Mouse (Mus musculus) frontal cortex, postnatal 14 days (tissue): Measurements from ENCODE around the gene Prdm1.

Experiments
- DNase-seq, 2 experiments: peaks; one replicate each; pipeline ENCODE4 v3.0.0; 2022; ENCODE audit warnings: low spot score in 2 of 2

Prdm1 gene

DNA sequence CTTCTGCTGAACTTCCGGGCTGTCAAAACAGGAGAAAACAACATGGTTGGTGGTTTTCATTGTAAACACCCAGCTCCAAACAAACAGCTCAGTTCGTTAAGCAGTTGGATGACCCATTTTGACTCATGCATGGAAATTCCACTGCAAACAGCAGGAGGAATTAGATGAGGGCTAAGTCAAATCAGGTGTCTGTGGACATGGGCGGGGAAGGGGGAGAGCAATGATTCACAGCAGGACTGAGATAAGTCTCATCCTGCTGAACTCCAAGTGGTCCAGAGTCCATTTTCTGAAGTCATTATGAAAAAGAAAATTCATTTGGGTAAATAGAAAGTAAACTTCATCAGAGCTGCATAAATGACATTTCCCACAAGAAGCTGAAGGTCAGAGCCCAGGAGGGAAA lies 108.1 kb downstream of the Prdm1 start:
- DNase-seq, result no peak

DNA sequence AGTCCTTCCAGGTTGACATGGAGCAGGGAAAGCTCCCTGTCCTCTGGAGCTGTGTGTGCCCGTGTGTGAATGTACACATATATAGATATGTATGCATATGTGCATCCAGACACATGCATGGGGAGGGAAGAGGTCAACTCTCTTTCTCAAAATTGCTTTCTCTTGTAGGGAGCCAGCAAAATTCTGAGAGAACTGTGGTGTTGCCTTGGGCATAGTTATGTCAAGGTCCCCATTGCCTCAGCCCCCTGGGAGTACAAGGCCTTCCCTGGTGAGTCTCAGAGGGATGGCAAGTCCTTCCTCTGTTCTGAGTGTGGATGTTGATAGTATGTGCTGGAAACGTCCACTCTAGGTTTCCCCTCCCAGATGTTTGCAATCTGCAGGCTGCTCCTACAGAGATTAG lies 109.4 kb downstream of the Prdm1 start:
- DNase-seq, result no peak

- no peak for DNase-seq
Observed at GRCm38 (mm10) chr10:44415576-44415975, 112.7 kb downstream of the Prdm1 start.

DNA sequence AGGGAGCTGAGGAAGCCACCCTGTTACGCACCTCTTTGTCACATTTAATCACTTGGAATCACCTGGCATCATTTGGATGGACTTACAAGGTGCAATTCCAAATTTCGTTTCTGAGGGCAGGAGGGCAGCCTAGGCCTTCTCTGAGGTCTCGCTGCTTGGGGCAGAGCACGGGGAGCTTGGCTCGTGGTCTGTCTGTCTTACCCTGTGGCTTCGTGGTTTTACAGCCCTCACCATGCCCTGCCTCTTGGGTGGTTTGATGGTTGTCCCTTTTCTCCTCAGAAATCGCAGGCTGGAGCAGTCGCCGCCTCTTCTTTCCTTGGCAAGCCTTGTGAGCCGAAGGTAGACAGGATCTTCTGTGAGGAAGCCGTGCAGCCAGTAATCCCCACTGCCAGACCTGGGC lies 118.3 kb downstream of the Prdm1 start:
- no peak for DNase-seq

DNA sequence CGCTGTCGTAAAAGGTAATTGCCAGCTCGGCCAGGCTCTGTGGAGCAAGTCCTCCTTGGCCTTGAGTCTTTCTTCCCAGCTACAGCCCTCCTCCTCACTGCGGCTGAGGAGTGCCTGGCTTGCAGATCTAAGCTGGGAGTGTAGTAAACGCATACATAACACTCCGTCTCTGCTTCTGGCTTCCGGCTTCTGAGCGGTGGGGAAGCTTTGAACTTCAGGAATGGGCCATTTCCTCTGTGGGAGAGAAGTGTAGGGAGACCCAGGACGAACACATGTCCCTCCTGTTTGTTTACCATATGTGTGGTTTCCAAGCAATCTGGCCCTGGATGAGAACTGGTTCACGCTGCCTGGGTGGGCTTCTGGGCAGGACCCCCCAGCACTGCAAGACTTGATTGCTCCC lies 119.2 kb downstream of the Prdm1 start:
- DNase-seq, result no peak

- DNase-seq, result no peak
Observed at GRCm38 (mm10) chr10:44403415-44403814, 124.9 kb downstream of the Prdm1 start.

DNA sequence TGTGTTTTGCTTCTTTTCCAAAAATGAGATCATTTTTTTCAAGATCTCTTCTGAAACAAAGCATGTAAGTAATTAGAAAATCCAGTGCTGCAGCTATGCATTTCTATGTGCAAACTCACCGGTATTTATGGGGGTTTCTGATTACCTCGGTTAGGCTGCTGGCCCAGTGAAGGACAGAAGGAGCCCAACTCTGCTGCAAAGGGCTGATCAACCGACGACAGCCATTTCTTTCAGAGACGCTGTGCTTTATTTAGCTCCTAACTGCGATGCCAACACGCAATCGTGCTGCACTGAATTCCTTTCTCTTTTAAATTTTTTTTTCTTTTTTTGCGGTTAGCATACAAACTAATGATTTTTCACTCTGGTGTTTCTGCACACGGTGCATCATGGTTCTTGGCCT lies 126.7 kb downstream of the Prdm1 start:
- DNase-seq, result no peak

DNA sequence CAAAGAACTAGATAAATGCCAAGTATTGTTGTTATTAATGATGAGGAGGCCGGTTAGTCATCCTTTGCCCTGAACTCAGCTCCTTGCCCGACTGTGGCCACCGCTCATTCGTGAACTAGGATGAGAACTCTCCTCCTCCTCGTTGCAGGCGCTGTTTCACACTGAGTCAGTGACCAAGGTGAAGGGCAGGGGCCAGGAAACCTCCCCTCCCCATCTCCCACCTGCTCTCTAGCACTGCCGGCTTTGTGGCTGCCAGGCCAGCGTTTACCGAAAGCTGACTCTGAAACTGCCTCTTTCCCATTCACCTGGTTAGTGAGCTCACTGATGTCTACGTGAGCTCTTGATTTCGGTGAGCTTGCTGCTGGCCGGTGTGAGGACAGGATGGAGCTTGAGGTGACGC lies 127.7 kb downstream of the Prdm1 start:
- DNase-seq, result no peak

DNA sequence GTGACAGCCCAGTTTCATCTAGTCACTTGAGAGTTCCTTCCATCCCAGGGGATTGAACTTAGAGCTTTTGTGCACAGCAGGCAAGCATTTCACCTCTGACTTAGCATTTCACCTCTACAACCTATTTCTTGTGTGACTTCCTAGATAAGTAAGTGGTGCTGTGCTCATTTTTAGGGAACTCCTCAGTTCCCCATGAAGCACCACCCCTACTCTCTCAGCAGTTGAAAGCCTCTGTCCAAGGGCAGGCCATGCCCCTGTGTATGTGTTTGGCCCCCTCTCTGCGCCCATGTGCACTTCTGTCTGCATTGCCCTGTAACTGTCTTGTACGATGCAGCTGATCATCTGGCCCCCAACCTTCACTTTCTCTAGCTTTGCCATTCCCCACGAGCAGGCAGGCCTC lies 128.2 kb downstream of the Prdm1 start:
- DNase-seq, result no peak

DNA sequence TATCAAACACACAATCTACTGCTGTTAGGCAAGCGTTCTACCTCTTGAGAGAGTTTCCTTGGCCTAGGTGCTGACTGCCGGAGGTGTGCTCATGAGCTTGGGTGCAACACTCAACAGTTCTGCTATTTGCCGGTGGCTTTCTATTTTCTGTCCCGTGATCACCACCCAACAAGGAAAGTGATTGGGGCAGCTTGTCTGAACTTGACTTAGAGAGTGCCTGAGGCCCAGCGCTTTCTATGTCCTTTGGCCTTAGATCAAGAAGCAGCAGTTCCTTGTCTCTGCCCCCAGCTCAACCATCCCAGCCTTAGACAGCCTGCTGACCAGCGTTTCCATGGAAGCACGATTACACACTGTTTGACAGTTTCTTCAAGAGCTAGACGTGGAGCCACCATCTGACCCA lies 135.4 kb downstream of the Prdm1 start:
- no peak for DNase-seq

DNA sequence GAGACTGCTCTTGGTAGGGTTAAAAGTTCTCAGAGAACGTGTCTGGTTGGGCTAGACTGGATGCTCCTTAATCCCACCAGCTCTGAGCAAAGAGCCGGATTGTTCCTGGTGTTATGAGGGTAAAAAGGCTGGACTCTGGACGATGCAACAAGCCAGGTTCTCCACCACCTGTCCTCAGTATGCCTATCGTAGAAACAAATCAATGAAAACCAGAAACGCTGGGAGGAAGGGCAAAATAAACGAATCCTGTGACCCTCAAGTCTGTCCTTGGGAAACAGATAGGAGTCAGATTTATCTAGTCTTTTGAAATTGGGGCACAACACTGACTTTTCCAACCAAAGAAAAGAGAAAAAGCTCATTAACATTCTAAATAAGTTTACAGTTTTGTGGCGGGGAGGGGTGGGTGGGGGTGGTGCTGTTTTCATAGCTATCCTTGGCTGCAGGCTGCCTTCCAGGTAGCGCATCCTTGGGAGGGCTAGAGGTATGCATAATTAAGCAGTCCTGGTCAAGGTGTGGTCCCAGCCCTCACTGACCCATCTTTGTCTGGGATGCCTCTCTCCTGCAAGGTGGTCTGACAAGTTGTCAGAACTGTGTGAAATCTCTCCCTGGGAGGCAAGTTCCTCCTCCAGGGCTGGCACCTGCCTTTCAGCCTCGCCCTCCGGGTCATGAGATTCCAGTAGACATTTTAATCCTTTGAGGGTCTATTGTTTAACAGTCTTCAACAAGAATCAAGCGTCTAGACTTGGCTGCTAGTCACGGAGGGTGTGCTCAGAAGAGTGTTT lies 136.6 kb downstream of the Prdm1 start:
- no peak for DNase-seq

DNA sequence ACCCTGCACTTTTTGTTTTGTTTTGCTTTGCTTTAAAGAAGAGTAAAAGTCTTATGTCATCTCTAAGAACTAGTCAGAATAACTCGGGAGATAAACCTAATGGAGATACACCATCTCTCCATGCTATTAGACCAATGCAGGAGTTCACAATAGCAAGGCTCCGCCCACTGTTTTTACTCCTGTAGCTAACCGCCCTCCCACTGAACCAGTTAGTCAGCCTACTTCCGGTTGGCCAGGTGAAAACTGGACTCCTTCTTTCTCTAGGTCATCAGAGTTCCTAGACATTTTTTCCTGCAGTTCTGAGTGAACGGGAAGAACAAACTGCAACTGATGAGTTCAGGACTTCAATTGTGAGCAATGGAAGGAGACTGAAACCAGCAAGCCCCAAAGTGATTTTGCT lies 138.0 kb downstream of the Prdm1 start:
- DNase-seq, result no peak

DNA sequence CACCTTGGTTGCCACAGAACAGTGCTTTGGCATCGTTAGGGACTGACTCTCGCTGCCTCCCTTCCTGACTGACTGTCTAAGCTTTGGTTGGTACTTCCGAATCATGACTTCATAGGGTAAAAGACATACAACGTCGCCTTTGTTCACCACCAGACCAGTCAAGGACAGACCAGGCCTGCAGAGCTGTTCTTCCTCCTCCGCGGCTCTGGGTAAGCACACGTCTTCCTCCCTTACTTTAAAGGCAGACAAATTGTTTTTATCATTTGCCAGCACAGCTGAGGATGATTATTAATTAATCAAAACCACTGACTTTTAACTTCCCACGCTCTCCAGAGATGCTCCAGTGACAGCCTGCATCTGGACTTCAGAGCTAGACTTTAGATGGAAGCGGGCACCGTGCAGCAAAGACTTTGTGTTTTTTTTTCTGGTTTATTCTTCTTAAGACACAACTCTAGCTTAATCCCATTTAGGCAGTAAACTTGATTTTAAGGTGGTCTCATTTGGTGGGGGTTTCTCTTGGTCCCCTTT lies 139.5 kb downstream of the Prdm1 start:
- no peak for DNase-seq
